In genomic region chr3:129948359-129948758, GRCm38 (mm10) we compare ENCODE assay signal across 10 mouse cellular contexts. TPM values are rescaled to one million over a fixed set of nuclear protein-coding genes. Genes with fewer than 3 reads are reported as not detected.
DNase-seq lines count a peak whose midpoint lies in the region.
"Had no signal": no experiment of that assay in that cellular context is flagged by ENCODE, and none has a peak within 500 bp of the region (broad histone marks: within the 10 kb centered on the region; RNA-seq: fewer than 3 reads in every experiment).

No protein-coding gene starts in this region.

- intact Hi-C loops in heart, postnatal 36 days (cut with DNase I): no loop called here

- peak; percentile 19 to 64 for DNase-seq in heart, adult 18-20 months
- DNase-seq in heart, postnatal 36 days: no peak
- peak; percentile 13 for DNase-seq in thymus, postnatal 4 days
- DNase-seq in thymus, postnatal 25 days: no peak
- DNase-seq in lung, postnatal 4 days: peak; percentile 48
- no peak for DNase-seq in kidney, adult 11 months
- no peak for DNase-seq in embryo, embryonic 9.5 days (ENCODE audit: extremely low spot score)
- no peak for DNase-seq in cerebellum, adult 11-12 months
- DNase-seq: gastrocnemius, postnatal 14 days; kidney, adult 18-20 months had no signal

RNA-seq across cellular contexts. Expression of gene Mcub, which starts 21.6 kb away (rescaled TPM):
- 1 to 10 TPM; 1.6 to 2.4 TPM for total RNA-seq in heart, adult 18-20 months (2021)
- total RNA-seq in heart, postnatal 36 days (2021): 1 to 10 TPM; 2.4 to 2.7 TPM

RNA-seq across cellular contexts. Expression of gene Casp6, which starts 47.1 kb away (rescaled TPM):
- total RNA-seq in heart, adult 18-20 months (2021): 10 to 100 TPM; 11.3 to 12.6 TPM
- total RNA-seq in heart, postnatal 36 days (2021): 10 to 100 TPM; 12.5 to 13.6 TPM

Comparison
In these comparisons a context has a peak if more than half of its experiments do, and no peak if none do; other contexts are left out.
1. DNase-seq: peak in heart, adult 18-20 months (2 of 2), thymus, postnatal 4 days (single experiment) and lung, postnatal 4 days (2 of 2); none in heart, postnatal 36 days (0 of 2), thymus, postnatal 25 days (single experiment), kidney, adult 11 months (single experiment), embryo, embryonic 9.5 days (single experiment) and cerebellum, adult 11-12 months (single experiment).